Mouse (Mus musculus): ENCODE results near the gene Rgs9. TPM values are rescaled to one million over a fixed set of nuclear protein-coding genes. Genes with fewer than 3 reads are reported as not detected.
A peak's percentile ranks its signal among the peaks of the same experiment; 100 is the strongest.
"Not testable (repeated sequence)": the region's sequence is repeated elsewhere in the genome, so short reads cannot be mapped to it uniquely, and the experiment has no call there.

Rgs9 gene
- 3.3 and 3.4 TPM in 2 replicates for polyA plus RNA-seq (2015; fragmentation: Nextera tagmentation; extraction: Ambion mirVana)

DNA sequence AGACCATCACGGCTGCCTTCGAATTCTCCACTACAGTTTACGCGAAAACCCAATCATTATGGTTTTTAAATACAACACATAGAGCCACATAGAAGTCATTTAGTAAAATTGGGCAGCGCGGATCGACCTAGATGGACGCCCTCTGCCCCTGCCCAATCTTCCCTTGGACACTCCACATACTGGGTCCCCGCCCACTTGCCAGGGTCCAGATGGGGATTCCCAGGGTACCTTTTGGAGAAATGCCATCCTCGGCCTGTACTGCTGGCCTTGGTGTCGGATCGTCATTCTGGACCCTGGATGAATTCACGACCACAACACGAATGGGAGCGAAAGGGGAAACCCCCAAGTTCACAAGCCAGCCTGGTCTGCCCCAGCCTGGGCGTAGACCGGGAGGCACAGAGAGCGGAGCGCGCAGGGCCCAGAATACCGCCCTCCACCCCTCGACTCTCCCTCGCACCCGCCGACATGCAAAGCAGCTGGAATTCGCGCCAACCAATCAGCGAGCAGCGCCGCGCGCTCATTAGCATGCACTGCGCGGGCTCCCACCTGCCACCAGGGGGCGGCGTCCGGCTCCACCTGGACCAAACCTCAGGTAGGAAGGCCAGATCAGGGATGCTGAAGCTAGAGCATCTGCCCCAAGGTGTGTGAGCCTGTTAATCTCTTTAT, at the start of gene Rgs9:
Gene Rgs9, minus strand, starts transcription at position 420 of the 666 bp plus-strand sequence.
- WGBS, result 3% methylated on average over 37 of the region's 37 CpGs
- Histone ChIP-seq H3K4me1 (peaks cover 9% of the 10 kb centered on the region; the same call in 1 of the 2 replicates), H3K9ac (0 out of 2 replicates have a peak within 1 kb of the TSS, but pooled peaks have one; percentile 34), H3K4me3 (peak within 1 kb of the TSS; percentile 47), H3K36me3 (no peaks in the 10 kb centered on the region), H3K27ac (no peak within 1 kb of the TSS), H3K4me2 (peak within 1 kb of the TSS; percentile 89), H3K27me3 (no peaks in the 10 kb centered on the region), H3K9me3 (no peaks in the 10 kb centered on the region)
- peak; percentile 86 for ATAC-seq (ENCODE audit: insufficient number of reproducible peaks, low FRiP score, low TSS enrichment, low read depth)

DNA sequence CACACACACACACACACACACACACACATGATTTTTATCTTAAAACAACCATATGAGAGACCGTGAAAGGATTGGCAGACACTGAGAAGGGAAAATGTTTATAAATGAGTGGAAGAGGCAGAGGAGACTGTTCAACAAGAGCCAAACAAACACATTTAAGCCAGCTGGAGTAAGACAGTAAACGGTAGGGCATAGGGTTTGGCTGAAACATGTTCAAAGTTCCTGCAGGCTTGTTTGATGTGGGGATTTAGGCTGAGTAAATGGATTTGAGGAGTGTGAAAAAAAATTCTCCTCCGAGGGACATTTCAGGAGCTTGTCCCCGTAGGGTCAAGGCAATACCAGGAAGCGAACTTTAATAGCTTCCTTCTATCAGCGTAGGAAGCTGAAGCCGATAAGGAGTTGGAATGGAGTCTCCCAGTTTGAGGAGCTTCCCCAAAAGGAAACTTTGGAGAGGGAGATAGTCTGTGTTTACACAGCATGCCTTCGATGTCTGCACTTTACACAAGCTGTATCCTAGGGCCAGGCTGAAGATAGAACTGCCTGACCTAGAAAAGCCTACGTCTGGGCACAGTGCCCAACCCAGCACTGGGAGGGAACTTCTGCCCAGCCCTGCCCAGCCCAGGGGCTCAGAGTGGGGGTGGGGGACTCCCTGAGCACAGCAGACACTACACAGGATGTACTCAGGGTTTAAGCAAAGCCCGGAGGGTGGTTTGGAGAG, 49.5 kb upstream of the Rgs9 start:
- Histone ChIP-seq H3K9me3 (no peaks in the 10 kb centered on the region), H3K9ac (no peak overlapping the region), H3K4me3 (no peak overlapping the region), H3K36me3 (no peaks in the 10 kb centered on the region), H3K27ac (peak overlapping the region; percentile 48), H3K4me2 (0 out of 2 replicates have a peak overlapping the region, but pooled peaks have one; percentile 6), H3K4me1 (peaks cover 19% of the 10 kb centered on the region), H3K27me3 (no peaks in the 10 kb centered on the region)
- 43% methylated on average over 10 of the region's 10 CpGs for WGBS
- no peak for ATAC-seq (ENCODE audit: insufficient number of reproducible peaks, low FRiP score, low TSS enrichment, low read depth)

DNA sequence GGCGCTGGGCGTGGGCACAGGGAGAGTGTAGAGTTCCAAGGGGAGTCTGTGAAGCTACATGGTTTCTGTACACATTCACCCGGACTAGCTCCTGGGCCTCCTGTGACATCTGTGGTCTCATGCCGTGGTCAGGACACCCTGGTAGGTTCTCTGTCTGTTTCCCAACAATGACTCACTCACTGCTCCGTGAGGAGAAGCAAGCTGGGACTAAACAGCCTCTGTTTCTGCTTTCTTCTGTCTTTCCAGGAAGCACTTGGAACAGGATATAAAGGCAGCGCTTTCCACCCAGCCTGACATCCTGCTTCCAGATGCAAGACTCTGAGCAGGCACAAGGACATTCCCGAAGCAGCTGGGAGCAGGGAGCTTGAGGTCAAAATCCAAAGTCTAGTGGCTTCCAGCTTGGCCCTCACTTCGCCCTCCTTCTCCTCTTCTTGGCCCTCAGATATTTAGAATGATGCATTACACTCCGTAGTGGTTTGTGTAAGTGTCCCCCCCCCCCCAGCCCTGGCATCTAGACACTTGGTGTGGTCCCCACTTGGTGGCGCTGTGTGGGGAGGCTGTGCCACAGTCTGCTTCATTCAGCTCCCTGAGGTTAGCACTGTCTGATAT, 46.2 kb upstream of the Rgs9 start:
- 33% methylated on average over 10 of the region's 10 CpGs for WGBS

GRCm38 (mm10) chr11:109343558-109343957, 45.6 kb upstream of the Rgs9 start:
- Histone ChIP-seq H3K27ac (peak overlapping the region; percentile 44; the same call in 1 of the 2 replicates), H3K4me3 (no peak overlapping the region), H3K9ac (no peak overlapping the region), H3K9me3 (no peaks in the 10 kb centered on the region), H3K4me1 (peaks cover 19% of the 10 kb centered on the region), H3K4me2 (no peak overlapping the region), H3K36me3 (no peaks in the 10 kb centered on the region), H3K27me3 (no peaks in the 10 kb centered on the region)
- no peak for ATAC-seq (ENCODE audit: insufficient number of reproducible peaks, low FRiP score, low TSS enrichment, low read depth)
- 38% methylated on average over 7 of the region's 7 CpGs for WGBS

More for the DNA sequence above, 46.2 kb upstream of the Rgs9 start:
- Histone ChIP-seq H3K27ac (peak overlapping the region; percentile 44; the same call in 1 of the 2 replicates), H3K4me3 (no peak overlapping the region), H3K4me1 (peaks cover 19% of the 10 kb centered on the region), H3K9ac (no peak overlapping the region; the same call in 1 of the 2 replicates), H3K4me2 (no peak overlapping the region), H3K9me3 (no peaks in the 10 kb centered on the region), H3K36me3 (no peaks in the 10 kb centered on the region), H3K27me3 (no peaks in the 10 kb centered on the region)
- no peak for ATAC-seq (ENCODE audit: insufficient number of reproducible peaks, low FRiP score, low TSS enrichment, low read depth)

- not testable (repeated sequence) for H3K36me3 ChIP-seq; H3K9me3 ChIP-seq; H3K9ac ChIP-seq; H3K27me3 ChIP-seq; H3K27ac ChIP-seq; H3K4me3 ChIP-seq; ATAC-seq (ENCODE audit: insufficient number of reproducible peaks, low FRiP score, low TSS enrichment, low read depth); H3K4me2 ChIP-seq
- 95% methylated on average over 4 of the region's 4 CpGs for WGBS
- peaks cover 15% of the 10 kb centered on the region for H3K4me1 ChIP-seq
Observed at GRCm38 (mm10) chr11:109342666-109343065, 44.7 kb upstream of the Rgs9 start.

DNA sequence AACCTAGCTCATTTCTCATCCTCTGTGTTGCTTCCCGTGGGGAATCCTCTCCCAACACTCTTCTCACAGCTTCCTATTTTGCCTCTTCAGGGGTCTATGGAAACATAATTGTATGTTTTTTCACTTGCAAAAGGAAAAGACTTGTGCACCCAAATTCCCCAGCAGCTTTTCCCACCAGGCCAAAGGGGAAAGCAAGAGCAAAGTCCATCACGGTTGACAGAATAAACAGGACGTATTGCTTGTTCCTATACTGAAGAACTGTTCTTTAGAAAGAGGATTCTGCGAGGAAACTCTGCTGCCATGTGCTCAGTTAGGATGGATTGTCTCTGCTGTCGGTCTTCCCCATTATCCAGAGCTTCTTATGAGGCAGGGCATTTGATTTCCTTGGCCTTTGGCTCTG, 42.6 kb upstream of the Rgs9 start:
- 80% methylated on average over 5 of the region's 5 CpGs for WGBS
- no peaks in the 10 kb centered on the region for H3K27me3 ChIP-seq
- no peak overlapping the region for H3K27ac ChIP-seq
- H3K4me2 ChIP-seq, result no peak overlapping the region
- H3K4me3 ChIP-seq, result no peak overlapping the region
- H3K4me1 ChIP-seq, result peaks cover 9% of the 10 kb centered on the region
- no peaks in the 10 kb centered on the region for H3K36me3 ChIP-seq
- no peak for ATAC-seq (ENCODE audit: insufficient number of reproducible peaks, low FRiP score, low TSS enrichment, low read depth)
- H3K9ac ChIP-seq, result no peak overlapping the region
- H3K9me3 ChIP-seq, result no peaks in the 10 kb centered on the region

GRCm38 (mm10) chr11:109339155-109339938, 41.4 kb upstream of the Rgs9 start:
- Histone ChIP-seq H3K4me1 (peaks cover 9% of the 10 kb centered on the region), H3K9ac (no peak overlapping the region), H3K27me3 (no peaks in the 10 kb centered on the region), H3K4me2 (no peak overlapping the region), H3K27ac (no peak overlapping the region), H3K4me3 (no peak overlapping the region), H3K36me3 (no peaks in the 10 kb centered on the region), H3K9me3 (no peaks in the 10 kb centered on the region)
- ATAC-seq (ENCODE audit: insufficient number of reproducible peaks, low FRiP score, low TSS enrichment, low read depth), result no peak
- 94% methylated on average over 8 of the region's 8 CpGs for WGBS

DNA sequence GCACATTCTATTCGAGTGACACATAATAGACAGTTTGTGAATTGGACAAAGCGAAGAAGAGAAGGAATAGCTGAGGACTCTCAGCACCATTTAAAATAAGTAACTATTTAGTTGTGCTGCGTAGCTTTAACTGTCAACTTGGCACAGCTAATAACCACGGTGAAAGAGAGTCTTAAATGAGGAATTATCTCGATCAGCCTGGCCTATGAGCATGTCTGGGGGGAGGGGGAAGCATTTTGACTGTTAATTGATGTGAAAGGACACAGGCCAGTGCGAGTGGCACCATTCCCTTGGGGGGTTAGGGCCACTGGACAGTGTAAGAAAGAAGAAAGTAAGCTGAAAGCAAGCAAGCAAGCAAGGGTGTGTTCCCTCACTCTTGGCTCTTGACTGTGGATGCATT, 38.0 kb upstream of the Rgs9 start:
- WGBS, result 52% methylated on average over 6 of the region's 6 CpGs
- Histone ChIP-seq H3K4me1 (peaks cover 14% of the 10 kb centered on the region), H3K9me3 (no peaks in the 10 kb centered on the region), H3K36me3 (no peaks in the 10 kb centered on the region), H3K4me3 (no peak overlapping the region), H3K27ac (no peak overlapping the region), H3K4me2 (no peak overlapping the region), H3K27me3 (no peaks in the 10 kb centered on the region), H3K9ac (no peak overlapping the region)
- no peak for ATAC-seq (ENCODE audit: insufficient number of reproducible peaks, low FRiP score, low TSS enrichment, low read depth)

DNA sequence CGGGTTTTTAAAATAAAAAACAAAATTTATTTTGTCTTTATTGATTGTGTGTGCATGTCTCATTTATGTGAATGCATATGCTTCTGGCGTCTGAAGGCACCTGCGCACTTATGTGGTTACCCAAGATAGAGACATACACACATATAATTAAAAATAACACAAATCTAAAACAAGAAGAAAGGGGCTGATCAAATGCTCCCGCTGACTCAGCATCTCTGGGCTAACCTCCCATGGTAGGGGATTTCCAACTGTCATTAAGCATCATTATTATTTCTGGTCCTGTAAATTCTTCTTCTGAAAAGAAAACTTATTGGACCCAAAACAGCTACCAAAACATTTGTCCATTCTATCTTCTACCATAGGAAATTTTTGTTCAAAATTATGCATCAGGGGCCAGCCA, 36.8 kb upstream of the Rgs9 start:
- ATAC-seq (ENCODE audit: insufficient number of reproducible peaks, low FRiP score, low TSS enrichment, low read depth), result no peak
- 90% methylated on average over 4 of the region's 4 CpGs for WGBS

GRCm38 (mm10) chr11:109332722-109333121, 34.8 kb upstream of the Rgs9 start:
- Histone ChIP-seq H3K27ac (no peak overlapping the region), H3K4me3 (no peak overlapping the region), H3K4me1 (peaks cover 19% of the 10 kb centered on the region), H3K9me3 (no peaks in the 10 kb centered on the region), H3K27me3 (no peaks in the 10 kb centered on the region), H3K4me2 (no peak overlapping the region), H3K9ac (no peak overlapping the region), H3K36me3 (no peaks in the 10 kb centered on the region)
- ATAC-seq (ENCODE audit: insufficient number of reproducible peaks, low FRiP score, low TSS enrichment, low read depth), result no peak
- 42% methylated on average over 6 of the region's 6 CpGs for WGBS

More for the DNA sequence above, 36.8 kb upstream of the Rgs9 start:
- Histone ChIP-seq H3K27me3 (no peaks in the 10 kb centered on the region), H3K4me3 (no peak overlapping the region), H3K9me3 (no peaks in the 10 kb centered on the region), H3K9ac (no peak overlapping the region), H3K27ac (no peak overlapping the region), H3K4me2 (no peak overlapping the region), H3K4me1 (peaks cover 15% of the 10 kb centered on the region), H3K36me3 (no peaks in the 10 kb centered on the region)

DNA sequence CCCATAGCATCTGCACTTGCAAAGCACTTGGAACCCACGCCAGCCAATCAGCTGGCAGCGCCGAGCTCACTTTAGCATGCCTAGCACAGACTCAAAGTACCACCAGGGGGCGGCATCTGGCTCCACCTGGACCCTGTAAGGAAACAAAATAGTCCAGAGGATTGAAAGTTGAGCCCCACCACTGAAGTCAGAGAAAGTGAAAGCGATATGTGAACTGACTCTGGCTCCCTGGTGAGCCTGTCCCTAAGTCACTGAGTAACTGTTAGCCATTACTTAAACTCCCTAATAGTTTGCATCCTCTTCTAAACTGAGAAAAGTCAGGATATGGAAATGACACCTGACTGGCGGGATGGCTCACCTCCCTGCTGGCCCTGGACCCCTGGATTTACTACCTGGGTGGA, 33.5 kb upstream of the Rgs9 start:
- Histone ChIP-seq H3K4me1 (peaks cover 19% of the 10 kb centered on the region), H3K4me2 (peak overlapping the region; percentile 54), H3K4me3 (peak overlapping the region; percentile 37), H3K36me3 (no peaks in the 10 kb centered on the region), H3K27me3 (no peaks in the 10 kb centered on the region), H3K9me3 (no peaks in the 10 kb centered on the region), H3K27ac (no peak overlapping the region), H3K9ac (no peak overlapping the region)
- peak; percentile 78 for ATAC-seq (ENCODE audit: insufficient number of reproducible peaks, low FRiP score, low TSS enrichment, low read depth)
- 5% methylated on average over 6 of the region's 6 CpGs for WGBS

All from limb, embryonic 15.5 days (tissue).